Mouse (Mus musculus) stomach, postnatal 0 days (tissue): ENCODE measurements around the gene Nrsn2. TPM values are rescaled to one million over a fixed set of nuclear protein-coding genes. Genes with fewer than 3 reads are reported as not detected.

ENCODE experiments used
- ATAC-seq: fragments of 200-750 bp; cut with Nextera tagmentation; 2 replicates; pipeline ENCODE4 v1.8.0; 2017; ENCODE audit not compliant: low FRiP score, low TSS enrichment
- DNase-seq: peaks from one replicate; pipeline ENCODE4 v3.0.0-alpha.2; 2016; ENCODE audit warnings: low spot score
- H3K27ac ChIP-seq: fragments of 300-500 bp; sonication (generic); replicated peaks from 2 replicates; pipeline ENCODE4 v1.5.1; 2014; ENCODE audit warnings: mild to moderate bottlenecking, control low read depth
- H3K27me3 ChIP-seq: fragments of 300-500 bp; sonication (generic); 2 replicates; pipeline ENCODE4 v1.6.1; 2014; ENCODE audit warnings: low read length; ENCODE audit not compliant: control insufficient read depth, insufficient read depth
- H3K36me3 ChIP-seq: fragments of 300-500 bp; sonication (generic); 2 replicates; pipeline ENCODE4 v1.6.1; 2014; ENCODE audit warnings: low read length, mixed read lengths; ENCODE audit not compliant: control insufficient read depth, insufficient read depth
- H3K4me1 ChIP-seq: fragments of 300-500 bp; sonication (generic); replicated peaks from 2 replicates; pipeline ENCODE4 v1.6.1; 2014; ENCODE audit warnings: antibody characterized with exemption; ENCODE audit not compliant: control insufficient read depth, insufficient read depth
- H3K4me2 ChIP-seq: fragments of 300-500 bp; sonication (generic); replicated peaks from 2 replicates; pipeline ENCODE4 v1.6.1; 2014; ENCODE audit warnings: low read depth, mild to moderate bottlenecking, control low read depth, moderate library complexity
- H3K4me3 ChIP-seq: fragments of 300-500 bp; sonication (generic); 2 replicates; pipeline ENCODE4 v1.5.1; 2014; ENCODE audit warnings: low read depth, low read length, control low read depth
- H3K9ac ChIP-seq: fragments of 300-500 bp; sonication (generic); 2 replicates; pipeline ENCODE4 v1.6.1; 2014; ENCODE audit warnings: mild to moderate bottlenecking, low read length, control low read depth, mixed read lengths
- H3K9me3 ChIP-seq: fragments of 300-500 bp; sonication (generic); 2 replicates; pipeline ENCODE4 v1.6.1; 2016; ENCODE audit warnings: low read length; ENCODE audit not compliant: control insufficient read depth
- CTCF ChIP-seq: IDR thresholded peaks from 2 replicates; pipeline ENCODE4 v1.5.1; 2016; ENCODE audit warnings: antibody characterized with exemption, low read depth, mild to moderate bottlenecking, moderate library complexity
- EP300 ChIP-seq: optimal IDR thresholded peaks from 2 replicates; pipeline ENCODE3; 2016; ENCODE audit warnings: antibody characterized with exemption
- WGBS: fragments of 180-500 bp; shearing (Covaris S2); extraction: QIAGEN DNeasy Blood & Tissue Kit; methylation state at CpG from one replicate; pipeline ENCODE4 v1.1.7; 2014; 5-methylcytosine and 5-hydroxymethylcytosine counted together
- polyA plus RNA-seq: library from polyadenylated mRNA; unstranded; fragments of >200 nt; fragmentation: Nextera tagmentation; extraction: Ambion mirVana; gene quantifications from 2 replicates; pipeline ENCODE4 v1.2.1, GENCODE M21; 2015

Gene Nrsn2
- polyA plus RNA-seq, 1 experiment from 2014 or later = 1.1 TPM

DNA sequence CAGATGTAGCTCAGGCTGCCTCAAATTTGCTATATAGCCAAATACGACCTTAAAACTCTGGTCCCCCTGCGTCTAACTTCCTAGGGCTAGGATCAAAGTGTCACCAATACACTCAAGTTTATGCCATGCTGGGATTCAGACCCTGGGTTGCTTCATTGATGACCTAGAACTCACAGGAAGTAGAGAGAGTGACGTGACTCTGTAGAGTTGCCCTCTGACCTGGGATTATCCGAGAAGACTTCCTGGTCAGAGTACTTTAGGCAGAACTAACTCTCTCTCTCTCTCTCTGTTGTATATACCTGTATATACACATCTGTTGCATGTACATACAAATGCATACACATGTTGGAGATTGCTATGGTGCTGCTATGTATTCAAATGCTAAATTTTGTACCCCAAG, 3.8 kb downstream of the Nrsn2 start:
- H3K4me1 ChIP-seq = no peaks in the 10 kb centered on the region
- H3K4me2 ChIP-seq = no peak overlapping the region
- no peak overlapping the region for H3K4me3 ChIP-seq
- TF ChIP-seq CTCF (no peak), EP300 (no peak)
- no peaks in the 10 kb centered on the region for H3K9me3 ChIP-seq
- DNase-seq (no peak), ATAC-seq (no peak)
- H3K27ac ChIP-seq = no peak overlapping the region
- H3K36me3 ChIP-seq = no peaks in the 10 kb centered on the region
- H3K27me3 ChIP-seq = no peaks in the 10 kb centered on the region
- no peak overlapping the region for H3K9ac ChIP-seq
- 66% methylated on average over 4 of the region's 4 CpGs for WGBS

- H3K9me3 ChIP-seq = no peaks in the 10 kb centered on the region
- H3K9ac ChIP-seq = no peak overlapping the region
- TF ChIP-seq CTCF = no peak
- TF ChIP-seq EP300 = no peak
- no peak overlapping the region for H3K4me2 ChIP-seq
- H3K27ac ChIP-seq = no peak overlapping the region
- no peaks in the 10 kb centered on the region for H3K27me3 ChIP-seq
- H3K4me1 ChIP-seq = no peaks in the 10 kb centered on the region
- ATAC-seq = no peak
- no peak for DNase-seq
- no peaks in the 10 kb centered on the region for H3K36me3 ChIP-seq
- 78% methylated on average over 7 of the region's 7 CpGs for WGBS
- H3K4me3 ChIP-seq = no peak overlapping the region
Measured at GRCm38 (mm10) chr2:152372104-152372503, 4.3 kb downstream of the Nrsn2 start.

DNA sequence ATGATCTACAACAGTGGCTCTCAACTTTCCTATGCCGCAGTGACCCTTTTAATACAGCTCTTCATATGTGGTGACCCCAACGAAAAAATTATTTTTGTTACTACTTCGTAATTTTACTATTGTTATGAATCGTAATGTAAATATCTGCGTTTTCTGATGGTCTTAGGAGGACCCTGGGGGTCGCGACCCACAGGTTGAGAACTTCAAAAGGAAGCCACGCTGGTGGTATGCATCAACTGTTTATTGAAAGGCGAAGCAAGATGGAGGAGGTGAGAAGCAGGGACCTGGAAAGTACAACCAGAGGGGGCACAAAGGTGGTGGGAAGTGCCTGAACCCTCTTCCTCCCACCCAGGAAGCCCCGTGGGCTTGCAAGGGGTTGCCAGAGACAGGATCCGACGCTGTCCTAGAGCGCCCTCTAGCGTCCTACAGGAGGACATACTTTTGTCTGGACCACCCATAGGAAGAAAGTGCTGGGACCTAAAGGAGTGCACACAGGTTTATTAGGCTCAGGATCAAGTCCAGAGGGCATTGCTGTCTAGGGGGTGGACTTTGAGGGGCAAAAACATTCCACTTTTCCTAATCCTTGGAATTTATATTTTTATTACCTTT, 7.8 kb downstream of the Nrsn2 start:
- Histone ChIP-seq H3K4me2 (no peak overlapping the region), H3K27me3 (no peaks in the 10 kb centered on the region), H3K9ac (no peak overlapping the region), H3K4me1 (no peaks in the 10 kb centered on the region), H3K4me3 (no peak overlapping the region), H3K36me3 (no peaks in the 10 kb centered on the region), H3K27ac (no peak overlapping the region), H3K9me3 (no peaks in the 10 kb centered on the region)
- TF ChIP-seq CTCF (peak; percentile 96), EP300 (no peak)
- DNase-seq (peak; percentile 65), ATAC-seq (0 out of 2 replicates have a peak, but pooled peaks have one; percentile 35)
- WGBS = 25% methylated on average over 14 of the region's 14 CpGs

DNA sequence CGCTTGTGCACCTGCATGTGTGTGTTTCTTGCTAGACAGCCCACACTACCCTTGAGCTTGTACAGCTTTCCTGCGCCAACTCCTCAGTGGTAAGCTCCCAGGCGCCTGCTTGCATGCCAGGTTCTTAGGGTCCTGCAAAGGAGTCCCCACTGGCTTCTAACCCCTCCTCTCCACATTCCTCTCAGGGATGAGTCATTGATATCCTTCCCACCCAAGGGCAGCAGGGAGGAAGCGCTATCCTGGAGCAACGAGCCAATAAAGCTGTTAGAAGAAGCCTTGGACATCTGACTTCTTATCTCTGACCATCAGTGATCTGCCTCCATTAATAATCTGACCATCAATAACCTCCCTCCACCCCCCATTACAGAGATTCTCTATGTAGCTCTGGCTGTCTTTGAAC, 8.5 kb downstream of the Nrsn2 start:
- Histone ChIP-seq H3K4me3 (no peak overlapping the region), H3K4me1 (no peaks in the 10 kb centered on the region), H3K9me3 (no peaks in the 10 kb centered on the region), H3K4me2 (no peak overlapping the region), H3K27ac (no peak overlapping the region), H3K9ac (no peak overlapping the region), H3K27me3 (no peaks in the 10 kb centered on the region), H3K36me3 (no peaks in the 10 kb centered on the region)
- ATAC-seq (no peak), DNase-seq (no peak)
- 62% methylated on average over 5 of the region's 5 CpGs for WGBS
- TF ChIP-seq EP300 (no peak), CTCF (no peak)

GRCm38 (mm10) chr2:152363245-152364147, 12.9 kb downstream of the Nrsn2 start:
- WGBS = 12% methylated on average over 17 of the region's 17 CpGs
- Histone ChIP-seq H3K4me3 (no peak overlapping the region), H3K4me1 (no peaks in the 10 kb centered on the region), H3K36me3 (no peaks in the 10 kb centered on the region), H3K4me2 (peak overlapping the region; percentile 30; the same call in 1 of the 2 replicates), H3K27ac (no peak overlapping the region), H3K27me3 (no peaks in the 10 kb centered on the region), H3K9ac (no peak overlapping the region), H3K9me3 (no peaks in the 10 kb centered on the region)
- peak; percentile 83 for DNase-seq
- TF ChIP-seq CTCF (peak; percentile 83), EP300 (no peak)
- ATAC-seq = peak; percentile 69

GRCm38 (mm10) chr2:152361193-152361592, 15.2 kb downstream of the Nrsn2 start:
- no peak for ATAC-seq
- WGBS = 85% methylated on average over 8 of the region's 8 CpGs
- no peak for TF ChIP-seq EP300
- no peak for TF ChIP-seq CTCF
- H3K9me3 ChIP-seq = no peaks in the 10 kb centered on the region
- no peak overlapping the region for H3K9ac ChIP-seq
- H3K27ac ChIP-seq = no peak overlapping the region
- H3K4me3 ChIP-seq = no peak overlapping the region
- no peak overlapping the region for H3K4me2 ChIP-seq
- no peak for DNase-seq
- no peaks in the 10 kb centered on the region for H3K27me3 ChIP-seq
- H3K36me3 ChIP-seq = no peaks in the 10 kb centered on the region
- no peaks in the 10 kb centered on the region for H3K4me1 ChIP-seq
